Mouse (Mus musculus): Measurements from ENCODE around the gene Ncor2. TPM values are rescaled to one million over a fixed set of nuclear protein-coding genes. Genes with fewer than 3 reads are reported as not detected.

Gene Ncor2
- total RNA-seq, 2 experiments from 2014 or later = 238 to 254 TPM

GRCm38 (mm10) chr5:125070399-125070798 is 108.6 kb downstream of the Ncor2 start:
- no peak for DNase-seq (ENCODE audit: low spot score in 2 of 2)

DNA sequence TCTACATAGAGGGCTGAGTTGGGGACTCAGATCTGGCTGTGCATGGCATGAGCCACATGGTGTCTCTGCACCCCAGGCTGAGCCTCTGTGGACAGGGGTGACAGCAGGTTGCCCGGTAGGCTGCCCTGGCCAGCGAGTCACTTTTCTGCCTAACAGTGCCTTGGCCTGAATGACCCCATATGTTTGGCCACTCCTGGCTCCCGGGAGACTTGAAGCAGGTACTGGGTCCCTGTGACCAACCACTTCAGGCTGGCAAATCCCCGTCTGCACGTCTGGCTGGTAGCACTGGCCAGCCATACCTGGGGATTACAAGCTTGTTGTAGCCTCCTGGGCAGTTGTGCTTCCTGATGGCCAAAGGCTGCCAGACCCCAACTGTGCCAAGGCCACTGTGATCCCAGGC is 109.1 kb downstream of the Ncor2 start:
- no peak for DNase-seq (ENCODE audit: low spot score in 2 of 2)

DNA sequence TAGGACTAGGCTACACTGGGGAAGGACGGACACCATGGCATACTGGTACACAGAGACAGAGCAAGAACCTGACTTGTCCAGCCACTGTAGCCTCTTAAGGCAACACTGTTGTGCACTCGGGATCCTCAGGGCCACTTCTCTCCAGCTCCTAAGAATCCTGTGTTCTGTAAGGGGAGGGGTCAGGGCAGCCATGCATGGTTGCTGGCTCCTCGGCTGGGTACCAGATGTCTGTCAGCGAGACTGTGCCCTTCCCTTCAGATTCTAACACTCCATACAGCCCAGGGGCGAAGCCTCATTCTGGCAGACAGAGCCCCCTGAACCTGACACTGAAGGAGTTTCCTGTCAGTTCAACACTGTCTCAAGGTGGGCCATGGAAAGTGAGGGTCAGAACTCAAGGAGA is 109.6 kb downstream of the Ncor2 start:
- DNase-seq (ENCODE audit: low spot score in 2 of 2) = no peak

DNA sequence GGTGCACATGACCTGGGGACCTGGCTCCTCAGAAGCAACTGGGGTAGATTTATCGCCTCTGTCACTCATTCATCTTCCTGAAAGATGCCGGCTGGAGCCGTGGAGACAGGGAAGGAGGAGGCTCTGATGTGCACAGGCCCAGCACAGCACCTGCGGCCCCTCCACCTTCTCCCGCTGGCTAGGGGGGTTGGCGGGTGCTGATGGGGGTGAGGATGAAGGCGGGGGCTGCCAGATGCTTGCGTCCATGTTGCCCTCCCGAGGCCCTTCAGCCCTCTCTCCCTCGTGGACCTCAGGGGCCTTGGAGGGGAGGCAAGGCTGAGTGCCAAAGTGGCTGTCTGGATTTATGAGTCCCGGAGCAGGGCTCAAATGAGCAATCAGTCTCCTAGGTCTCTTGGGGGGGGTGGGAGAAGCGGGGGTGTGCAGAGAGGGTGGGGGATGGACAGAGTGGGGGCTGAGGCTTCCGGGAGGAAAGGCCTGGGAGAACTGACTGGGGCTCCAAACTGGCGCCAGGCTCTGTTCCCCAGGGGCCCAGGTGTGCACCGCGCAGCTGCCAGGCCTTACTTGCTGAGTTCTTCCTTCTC is 110.6 kb downstream of the Ncor2 start:
- DNase-seq (ENCODE audit: low spot score in 2 of 2) = no peak

- DNase-seq (ENCODE audit: low spot score in 2 of 2) = no peak
Observed at GRCm38 (mm10) chr5:125067673-125068072, 111.3 kb downstream of the Ncor2 start.

DNA sequence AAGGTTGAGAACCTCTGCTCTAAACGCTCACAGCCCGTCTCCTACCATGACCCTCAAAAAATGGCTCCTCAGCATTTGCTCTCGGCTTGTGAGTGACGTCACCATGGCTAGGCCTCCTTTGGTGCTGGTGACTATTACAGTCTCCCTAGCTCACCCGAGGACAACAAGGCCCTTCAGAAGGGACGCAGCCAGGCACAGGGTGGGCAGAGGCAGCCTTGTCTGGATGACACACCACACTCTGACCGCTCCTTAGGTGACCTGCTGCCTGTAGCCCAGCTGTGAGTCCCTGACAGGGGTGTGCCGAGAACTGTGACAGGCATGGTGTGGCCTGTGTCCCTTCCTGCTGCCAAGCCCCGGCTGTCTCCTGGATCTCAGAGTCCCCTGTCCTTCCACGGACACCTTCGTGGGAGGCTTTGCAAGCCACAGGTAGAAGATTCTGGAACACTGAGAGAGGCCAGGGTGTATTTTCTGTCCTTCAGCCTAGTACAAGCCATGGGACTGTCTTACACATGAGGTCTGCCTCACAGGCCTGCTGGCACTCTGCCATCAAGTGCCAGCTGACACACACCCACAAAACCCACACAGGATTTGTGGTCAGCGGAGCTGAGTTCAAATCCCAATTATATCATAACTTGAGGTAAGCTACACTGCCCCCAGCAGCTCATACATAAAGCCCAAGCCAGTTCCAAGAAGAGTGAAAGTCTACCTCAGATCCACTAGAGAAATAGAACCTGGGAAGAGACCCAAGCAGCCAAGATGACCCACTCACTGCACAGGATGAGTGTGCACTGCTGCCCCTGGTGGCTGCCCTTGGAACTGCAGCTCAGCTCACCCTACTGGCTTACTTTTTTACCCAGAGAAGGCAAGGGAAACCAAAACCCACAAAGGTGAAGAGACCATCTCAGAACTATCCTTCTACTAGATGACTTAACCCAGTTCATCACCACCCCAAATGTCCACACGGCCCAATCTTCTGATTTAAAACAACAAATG is 112.2 kb downstream of the Ncor2 start:
- DNase-seq (ENCODE audit: low spot score in 2 of 2) = peak; percentile 74 to 84

- peak; percentile 55 to 59 for DNase-seq (ENCODE audit: low spot score in 2 of 2)
Observed at GRCm38 (mm10) chr5:125063015-125063414, 116.0 kb downstream of the Ncor2 start.

GRCm38 (mm10) chr5:125058267-125058668 is 120.8 kb downstream of the Ncor2 start:
- DNase-seq (ENCODE audit: low spot score in 2 of 2) = peak; percentile 61 to 71

DNA sequence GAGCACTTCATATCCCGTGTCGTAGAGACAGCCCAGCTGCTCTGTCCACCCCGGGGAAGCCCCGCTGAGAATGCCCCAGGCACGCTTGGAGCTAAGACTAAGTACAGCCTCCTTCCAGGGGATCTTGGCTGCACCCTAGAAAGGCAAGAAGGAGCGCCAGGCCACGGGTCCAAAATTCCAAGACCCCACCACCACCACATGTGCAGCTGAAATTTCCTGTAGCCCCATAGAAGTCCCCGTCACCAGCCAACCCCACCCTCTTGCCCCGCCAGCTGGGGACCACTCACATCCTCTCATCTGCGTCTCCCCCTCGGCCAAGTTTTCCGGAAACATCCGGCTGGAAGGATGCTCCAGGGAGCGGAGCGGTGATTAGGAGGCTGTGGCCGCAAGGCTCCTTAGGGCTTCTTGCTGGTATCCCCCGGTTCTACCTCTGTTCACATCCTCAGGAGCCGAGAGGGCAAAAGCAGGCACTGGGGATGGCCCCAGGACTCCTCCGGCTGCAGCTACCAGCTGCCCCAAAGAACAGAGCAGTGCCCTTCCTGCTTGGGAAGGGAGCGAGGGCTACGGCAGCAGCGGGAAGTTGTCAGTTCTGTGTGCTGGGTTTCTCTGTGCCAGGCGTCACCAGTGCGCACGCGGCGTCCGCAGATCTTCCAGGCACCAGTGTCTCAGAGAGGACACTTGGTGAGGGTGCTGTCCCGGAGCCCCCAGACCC is 121.3 kb downstream of the Ncor2 start:
- DNase-seq (ENCODE audit: low spot score in 2 of 2) = no peak

DNA sequence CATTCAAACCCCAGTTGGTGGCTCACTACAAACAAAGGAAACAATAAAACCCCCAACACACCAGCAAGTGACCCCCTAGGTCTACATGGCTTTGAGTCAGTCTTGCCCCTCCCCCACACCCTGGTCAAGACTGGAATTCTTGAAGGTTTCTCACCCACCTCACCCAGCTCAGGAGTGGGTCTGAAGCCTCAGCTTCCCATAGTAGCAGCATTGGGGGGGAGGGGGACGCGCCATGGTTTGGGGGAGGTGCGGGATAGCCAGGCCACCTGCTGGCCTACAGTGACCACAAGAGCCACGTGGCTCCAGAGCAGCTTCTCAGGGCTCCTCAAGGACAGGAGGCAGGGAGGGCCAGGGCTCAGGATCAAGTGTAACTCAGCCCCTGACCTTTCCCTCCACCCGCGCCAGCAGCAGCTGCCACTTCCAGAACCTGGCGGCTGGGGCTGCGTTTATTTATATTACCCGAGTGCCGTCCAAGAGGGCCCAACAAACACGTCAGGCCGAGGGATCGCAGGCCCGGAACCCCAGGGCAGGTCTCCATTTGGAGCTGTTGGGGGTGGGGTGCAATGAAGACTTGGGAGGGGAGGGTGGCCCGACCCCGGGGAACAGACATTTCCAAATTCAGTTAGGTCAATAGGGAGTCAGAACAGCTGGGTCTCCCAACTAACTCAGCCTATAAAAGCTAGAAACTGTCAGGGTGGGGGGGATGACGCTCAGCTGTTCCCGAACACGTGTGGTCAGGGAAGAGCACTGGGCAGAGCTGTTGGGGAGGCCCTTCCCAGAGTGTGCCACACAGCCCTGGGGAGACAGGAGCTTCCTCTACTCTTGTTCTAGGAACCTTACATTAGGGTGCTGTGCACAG is 122.1 kb downstream of the Ncor2 start:
- DNase-seq (ENCODE audit: low spot score in 2 of 2) = no peak

DNA sequence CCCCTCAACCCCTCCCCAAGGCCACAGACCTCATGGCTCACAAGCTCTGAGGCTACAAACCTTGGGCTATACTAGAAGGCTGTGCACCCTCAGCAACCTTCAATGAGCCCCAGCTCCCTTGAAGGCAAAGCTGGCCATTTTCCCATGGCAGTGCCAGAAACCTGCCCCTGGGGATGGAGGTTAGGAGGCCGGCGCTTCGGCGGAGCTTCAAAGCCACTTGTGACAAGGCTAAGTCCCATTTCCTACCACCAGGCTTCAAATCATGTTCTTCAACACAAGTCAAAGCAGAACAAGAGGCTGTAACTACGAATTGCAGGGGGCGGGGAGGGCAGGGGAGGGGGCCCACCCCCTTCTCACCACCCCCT is 122.7 kb downstream of the Ncor2 start:
- DNase-seq (ENCODE audit: low spot score in 2 of 2) = no peak

GRCm38 (mm10) chr5:125055901-125056300 is 123.1 kb downstream of the Ncor2 start:
- no peak for DNase-seq (ENCODE audit: low spot score in 2 of 2)

DNA sequence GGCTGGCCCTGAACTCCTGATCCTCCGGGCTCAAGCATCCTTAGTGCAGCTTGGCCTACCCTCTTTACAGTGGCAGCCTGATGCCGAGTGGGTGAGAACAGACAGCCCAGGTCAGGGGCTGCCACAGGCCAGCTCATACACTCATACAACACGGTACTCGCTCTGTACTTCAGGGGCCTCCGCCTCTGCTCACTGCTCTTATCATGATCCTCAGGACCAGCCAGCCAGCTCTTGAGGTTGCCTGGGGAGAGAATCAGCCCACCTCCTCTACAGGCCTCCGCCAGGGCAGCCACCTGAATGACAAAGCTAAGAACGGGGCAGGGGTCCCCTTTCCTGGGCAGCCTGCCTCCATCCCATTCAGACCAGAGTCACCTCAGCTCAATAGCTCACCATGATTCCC is 125.4 kb downstream of the Ncor2 start:
- no peak for DNase-seq (ENCODE audit: low spot score in 2 of 2)

- DNase-seq (ENCODE audit: low spot score in 2 of 2) = peak in 1 of 2 experiments; percentile 43
Observed at GRCm38 (mm10) chr5:125052603-125053488, 126.2 kb downstream of the Ncor2 start.

DNA sequence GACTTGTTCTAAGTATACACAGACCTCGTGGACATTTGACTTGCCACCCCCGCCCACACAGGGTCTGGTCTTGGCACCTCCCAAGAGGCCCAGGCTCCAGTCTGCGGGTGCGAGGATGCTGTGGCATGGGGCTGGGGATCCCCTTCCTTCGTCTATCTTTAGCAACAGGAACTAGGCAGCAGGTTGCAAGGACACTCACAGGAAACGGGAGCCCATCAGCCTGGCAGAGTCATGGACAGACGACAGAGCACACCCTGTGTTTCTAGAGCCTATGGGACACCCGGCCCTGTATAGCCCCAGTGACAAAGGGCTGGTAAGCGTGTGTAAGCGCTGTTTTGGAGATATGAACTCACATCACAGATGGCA is 126.8 kb downstream of the Ncor2 start:
- no peak for DNase-seq (ENCODE audit: low spot score in 2 of 2)

DNA sequence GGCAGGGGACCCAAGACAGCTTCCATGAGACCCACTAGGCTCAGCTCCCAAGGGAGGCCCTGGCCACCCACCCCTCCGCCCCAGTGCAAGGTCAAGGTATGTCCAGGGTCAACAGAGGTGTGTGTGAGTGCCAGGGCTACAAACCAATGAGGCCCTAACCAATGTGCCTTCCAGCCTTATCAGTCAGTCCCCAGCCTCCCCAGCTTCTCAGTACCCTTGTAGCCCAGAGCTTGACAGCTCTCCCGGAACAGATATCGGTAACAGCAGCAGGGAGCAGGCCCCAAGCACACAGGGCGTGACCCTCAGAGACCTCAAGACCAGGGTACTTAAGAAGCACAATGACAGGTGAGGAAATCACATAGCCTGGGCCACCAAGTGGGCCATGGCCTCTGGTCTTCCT is 129.5 kb downstream of the Ncor2 start:
- no peak for DNase-seq (ENCODE audit: low spot score in 2 of 2)

DNA sequence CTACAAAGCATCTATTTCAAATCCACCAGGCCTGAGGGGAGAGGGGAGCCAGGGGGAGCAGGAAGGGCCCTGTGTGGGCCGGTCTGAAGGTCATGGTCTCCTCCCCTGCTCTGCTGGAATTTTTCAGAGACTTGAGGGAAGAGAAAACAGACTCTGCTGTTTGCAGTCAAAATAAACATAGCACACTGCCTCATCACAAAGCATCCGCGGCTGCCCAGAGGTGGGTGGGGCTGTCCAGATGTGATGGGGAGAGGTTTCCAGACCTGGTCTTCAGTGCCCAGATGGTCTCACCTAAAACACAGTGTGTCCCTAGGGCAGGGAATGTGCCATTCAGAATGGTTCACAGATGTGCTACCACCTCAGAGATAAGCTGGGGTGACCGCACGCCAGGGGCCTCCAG is 132.6 kb downstream of the Ncor2 start:
- DNase-seq (ENCODE audit: low spot score in 2 of 2) = no peak

DNA sequence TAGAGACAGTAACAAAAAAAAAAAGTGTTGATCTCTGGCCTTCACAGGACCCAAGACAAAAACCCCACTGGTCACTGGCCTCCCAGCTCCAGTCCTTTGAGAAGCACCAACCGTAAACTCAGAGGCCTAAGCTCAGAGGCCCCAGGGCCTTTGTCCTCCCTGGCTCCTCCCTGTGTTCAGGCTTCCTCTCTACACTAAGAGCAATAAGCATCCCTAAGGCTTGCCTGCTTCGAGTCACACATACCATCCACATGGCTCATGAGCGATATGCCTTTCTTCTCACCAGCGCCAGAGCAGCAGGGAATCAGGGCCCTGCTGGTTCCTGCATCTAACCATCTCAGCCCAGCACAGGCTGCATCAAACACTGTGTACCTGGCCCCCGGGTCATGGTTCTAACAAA is 133.8 kb downstream of the Ncor2 start:
- DNase-seq (ENCODE audit: low spot score in 2 of 2) = no peak

DNA sequence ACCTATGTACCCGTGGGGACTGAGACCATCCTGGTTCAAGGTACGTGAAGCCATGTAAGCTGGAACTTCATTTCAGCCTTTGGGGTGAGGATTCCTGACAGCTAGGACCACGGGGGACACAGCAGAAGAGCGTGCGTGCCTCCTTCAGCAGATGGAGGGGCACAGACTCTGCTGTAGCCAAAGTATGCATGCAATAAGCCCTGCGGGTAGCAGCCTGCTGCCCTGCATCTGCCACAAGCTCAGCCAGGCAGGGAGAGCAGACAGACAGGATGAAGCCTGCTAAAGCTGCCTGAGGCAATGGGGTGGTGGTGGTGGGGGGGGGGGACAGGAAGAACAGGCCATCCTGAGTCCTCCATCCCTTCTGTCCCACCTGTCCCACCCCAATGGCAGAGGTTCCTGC is 135.6 kb downstream of the Ncor2 start:
- DNase-seq (ENCODE audit: low spot score in 2 of 2) = no peak

DNA sequence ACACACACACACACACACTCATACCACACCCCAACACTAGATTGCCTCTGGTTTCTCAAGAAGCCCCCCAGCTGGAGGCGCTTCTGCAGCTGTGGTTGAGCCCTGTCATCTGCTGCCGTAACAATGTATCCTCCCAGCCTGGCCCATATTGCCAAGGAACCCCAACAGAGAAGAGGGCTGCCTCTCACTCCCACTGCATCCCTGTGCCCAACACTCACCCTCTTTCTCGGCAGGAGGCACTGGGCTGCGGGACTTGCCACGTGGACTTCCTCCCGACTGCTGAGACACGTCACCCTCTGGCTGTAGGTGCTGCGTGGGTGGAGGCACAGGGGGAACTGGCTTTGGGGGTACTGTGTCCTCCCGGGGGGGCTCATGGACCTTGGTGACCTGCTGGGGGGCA is 137.4 kb downstream of the Ncor2 start:
- DNase-seq (ENCODE audit: low spot score in 2 of 2) = no peak

Data from layer of hippocampus, postnatal 14 days (tissue).